Mouse (Mus musculus) C3H10T1/2 (cell line): ENCODE results near the gene Car12. TPM values are rescaled to one million over a fixed set of nuclear protein-coding genes. Genes with fewer than 3 reads are reported as not detected.

Source experiments
- polyA plus RNA-seq, 2 experiments: library from polyadenylated mRNA; unstranded; fragments of >200 nt; fragmentation: generic; extraction: Trizol; gene quantifications; one replicate each; pipeline ENCODE4 v1.2.1; 2012; ENCODE audit warnings: missing spikeins in 2 of 2

Car12 gene
- polyA plus RNA-seq = under 1 TPM in 1 of 2 experiments, not detected in 1; 0.01 TPM

GRCm38 (mm10) chr9:66713135-66714021 lies at the start of gene Car12:
Car12 (plus strand) TSS chr9:66713686.

GRCm38 (mm10) chr9:66795464-66796324 lies 82.2 kb downstream of the Car12 start, which contains the start of gene Aph1b:
Aph1b (minus strand) TSS chr9:66795490.

GRCm38 (mm10) chr9:66796739-66797138 lies 83.3 kb downstream of the Car12 start, which contains the start of gene Gm10647:
Gm10647 (plus strand) TSS chr9:66797039.

Other genes with a start within 250 kb of the Car12 start
- gene Fbxl22, start 199.1 kb upstream of the Car12 start, polyA plus RNA-seq = under 1 TPM; 0.13 to 0.48 TPM
- 10 to 100 TPM in 1 of 2 experiments, 1 to 10 TPM in 1; 6.1 to 16.6 TPM for gene Usp3, start 120.5 kb upstream of the Car12 start, polyA plus RNA-seq
- 1 to 10 TPM; 3.8 to 4.8 TPM for gene Aph1b, start 81.8 kb downstream of the Car12 start, polyA plus RNA-seq
- gene Gm10647, start 83.4 kb downstream of the Car12 start, polyA plus RNA-seq = under 1 TPM in 1 of 2 experiments, not detected in 1; 0.07 TPM
- gene Aph1c, start 121.0 kb downstream of the Car12 start, polyA plus RNA-seq = 1 to 10 TPM in 1 of 2 experiments, under 1 TPM in 1; 0.62 to 1.4 TPM
- gene Rab8b, start 206.0 kb downstream of the Car12 start, polyA plus RNA-seq = 1 to 10 TPM in 1 of 2 experiments, under 1 TPM in 1; 0.33 to 3.7 TPM
- 100 to 1,000 TPM; 650 to 667 TPM for gene Rps27l, start 232.4 kb downstream of the Car12 start, polyA plus RNA-seq